Mouse (Mus musculus): ENCODE measurements around the gene Rpl18.

The Rpl18 gene

DNA sequence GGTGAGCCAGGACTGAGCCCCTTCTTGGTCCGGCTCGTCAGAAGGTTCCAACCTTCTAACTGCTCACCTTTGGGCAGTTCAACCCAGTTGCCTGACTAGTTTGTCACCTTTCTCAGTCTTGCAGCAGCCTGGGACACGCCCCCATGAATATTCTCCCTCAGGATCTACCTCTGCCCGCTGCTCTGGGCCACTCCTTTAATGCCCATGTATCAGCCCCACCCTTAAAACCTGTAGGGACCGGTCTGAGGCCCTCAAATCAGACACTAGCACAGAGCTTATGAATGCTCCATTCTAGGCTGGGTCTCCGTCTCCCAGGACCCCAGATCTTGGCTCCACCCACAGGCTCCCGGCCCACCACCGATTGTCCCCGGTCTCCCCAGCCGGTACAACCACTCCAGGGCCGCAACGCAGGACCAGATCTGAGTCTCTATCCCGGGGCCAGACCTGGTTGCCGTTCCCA lies 597 bp upstream of the Rpl18 start:
- no peak for DNase-seq

GRCm38 (mm10) chr7:45715741-45716459 lies 643 bp downstream of the Rpl18 start:
- DNase-seq: no peak

DNA sequence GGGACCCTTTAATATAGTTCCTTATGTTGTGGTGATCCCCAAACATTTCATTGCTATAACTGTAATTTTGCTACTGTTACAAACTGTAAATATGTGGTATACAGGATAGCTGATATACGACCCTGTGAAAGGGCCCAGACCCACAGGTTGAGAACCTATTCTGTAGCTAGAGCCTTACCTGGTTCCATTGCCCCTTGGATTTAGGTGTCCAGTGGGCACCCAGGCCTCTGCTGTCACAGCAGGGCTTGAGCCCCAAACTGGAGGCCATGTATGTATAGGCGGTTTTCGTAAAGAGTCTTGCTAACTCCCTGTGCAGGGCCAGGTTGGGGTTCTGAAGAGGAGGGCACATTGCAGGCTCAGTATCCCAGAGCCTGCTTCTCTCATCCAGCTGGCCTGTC lies 1.2 kb downstream of the Rpl18 start:
- DNase-seq: no peak

DNA sequence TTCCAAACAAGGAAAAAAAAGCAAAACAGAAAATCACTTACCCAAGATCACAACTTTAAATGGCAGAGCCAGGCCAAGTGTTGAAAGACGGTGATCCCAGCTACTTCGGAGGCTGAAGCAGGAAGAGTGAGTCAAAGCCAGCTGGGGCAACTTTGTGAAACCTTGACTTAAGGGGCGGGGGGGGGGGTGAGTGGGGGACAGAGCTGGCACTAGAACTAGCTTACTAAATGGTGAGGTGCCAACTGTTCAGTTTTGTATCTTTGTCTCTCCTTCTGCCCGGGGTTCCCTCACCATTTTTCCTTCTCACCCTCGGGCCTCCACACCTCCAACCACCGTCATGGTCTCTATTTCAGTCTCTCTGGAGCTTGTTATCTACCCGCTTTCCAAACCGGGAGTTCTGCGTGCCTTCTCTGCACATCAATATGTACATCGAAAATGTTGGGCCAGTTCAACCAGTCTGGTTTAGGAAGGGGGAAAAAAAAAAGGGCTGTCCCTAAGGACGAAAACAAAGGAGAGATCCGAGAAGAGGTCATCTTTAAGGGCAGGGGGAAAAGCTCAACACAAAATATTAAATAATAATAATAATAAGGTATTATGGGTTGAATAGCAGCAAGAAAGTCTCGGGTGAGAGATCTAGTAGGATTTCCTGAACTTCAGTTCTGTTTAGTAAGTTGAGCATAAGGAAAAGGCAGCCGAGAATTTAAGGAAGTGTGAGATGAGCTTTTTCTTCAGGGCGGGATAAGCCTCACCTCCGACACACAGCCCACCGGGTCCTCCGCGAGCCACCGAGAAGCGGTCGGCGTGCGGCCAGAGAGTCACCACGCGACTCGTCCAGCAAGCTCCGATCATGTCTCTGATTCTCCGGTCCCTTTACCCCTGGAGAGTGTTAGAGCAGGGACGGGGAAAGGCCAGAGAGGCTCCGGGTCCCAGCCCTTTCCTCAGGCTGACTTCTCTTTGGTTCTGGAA lies 2.0 kb downstream of the Rpl18 start:
- DNase-seq: no peak

GRCm38 (mm10) chr7:45717918-45718297 lies 2.7 kb downstream of the Rpl18 start, which contains the start of gene Sphk2:
Gene Sphk2, minus strand, starts transcription at chr7:45718002.
- DNase-seq: peak; percentile 99

DNA sequence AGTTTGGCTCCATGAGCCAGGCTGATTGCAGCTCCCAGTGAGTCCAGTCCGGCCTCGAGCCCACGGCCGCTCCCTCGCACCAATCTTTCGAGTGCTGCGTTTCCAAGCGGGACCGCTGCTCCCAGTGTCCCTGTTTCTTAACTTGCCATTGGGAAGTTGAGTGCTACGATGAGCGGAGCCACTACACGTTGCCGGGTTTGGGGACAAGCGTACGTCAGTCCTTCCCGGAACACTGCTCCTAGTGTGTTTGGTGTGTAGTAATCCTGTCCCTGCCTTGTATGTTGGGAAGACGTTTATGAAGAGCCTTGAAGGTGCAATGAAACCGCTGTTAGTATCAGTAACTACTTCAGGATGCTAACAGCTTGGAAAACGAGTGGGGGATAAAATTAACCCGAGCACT lies 3.1 kb downstream of the Rpl18 start:
- DNase-seq: no peak

DNA sequence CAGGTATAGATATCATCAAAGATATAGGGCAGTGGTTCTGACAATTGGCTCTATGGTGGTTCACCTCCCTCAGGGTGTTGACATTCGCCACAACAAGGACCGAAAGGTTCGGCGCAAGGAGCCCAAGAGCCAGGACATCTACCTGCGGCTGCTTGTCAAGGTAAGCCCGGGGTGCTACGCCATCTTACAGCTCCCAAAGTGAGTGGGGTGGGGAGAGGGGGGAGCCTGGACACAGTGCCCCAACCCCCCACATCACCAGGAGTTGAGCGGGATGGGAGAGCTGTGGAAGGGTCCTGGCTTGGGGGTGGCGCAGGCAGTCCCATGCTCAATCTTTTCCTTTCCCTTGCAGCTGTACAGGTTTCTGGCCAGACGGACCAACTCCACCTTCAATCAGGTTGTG lies 3.9 kb downstream of the Rpl18 start:
- DNase-seq: no peak

GRCm38 (mm10) chr7:45719738-45720412 lies 4.6 kb downstream of the Rpl18 start:
- DNase-seq: no peak

DNA sequence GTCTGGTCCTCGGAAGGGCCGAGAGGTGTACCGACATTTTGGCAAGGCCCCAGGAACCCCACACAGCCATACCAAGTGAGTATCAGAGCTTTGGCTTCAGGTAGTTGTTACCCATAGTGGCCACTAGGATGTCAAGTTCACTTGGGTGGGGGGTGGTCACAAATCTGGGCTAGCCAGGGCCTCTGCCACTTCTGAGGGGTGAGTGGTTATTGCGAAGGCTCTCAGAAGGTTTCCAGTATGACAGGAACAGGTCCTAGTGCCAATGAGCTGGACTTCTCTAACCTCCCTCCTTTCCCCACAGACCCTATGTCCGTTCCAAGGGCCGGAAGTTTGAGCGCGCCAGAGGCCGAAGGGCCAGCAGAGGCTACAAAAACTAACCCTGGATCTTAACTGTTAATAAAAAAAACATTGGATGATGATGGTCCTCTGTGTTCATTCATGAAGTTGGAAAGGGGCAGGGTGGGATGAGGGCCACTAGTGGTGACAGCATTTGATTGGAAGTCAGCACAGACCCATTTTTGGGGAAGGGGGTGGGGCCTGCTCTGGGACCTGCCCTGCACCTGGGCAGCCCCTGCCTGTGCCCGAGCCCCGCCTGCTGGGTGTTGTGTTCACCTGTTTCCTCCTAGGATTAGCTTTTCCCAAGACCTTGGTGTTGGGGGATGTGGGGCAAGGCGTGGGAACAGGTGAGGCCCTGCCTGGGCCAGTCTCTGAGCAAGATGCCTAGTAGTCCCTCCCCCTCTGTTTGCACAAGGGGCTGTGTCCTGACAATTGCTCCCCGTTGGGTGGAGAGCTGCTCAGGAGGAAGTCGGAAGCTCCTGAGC lies 5.4 kb downstream of the Rpl18 start, which contains the start of gene Fam83e:
Gene Fam83e (plus strand): TSS at position 800 of the 821 bp plus-strand sequence.
- DNase-seq: no peak

DNA sequence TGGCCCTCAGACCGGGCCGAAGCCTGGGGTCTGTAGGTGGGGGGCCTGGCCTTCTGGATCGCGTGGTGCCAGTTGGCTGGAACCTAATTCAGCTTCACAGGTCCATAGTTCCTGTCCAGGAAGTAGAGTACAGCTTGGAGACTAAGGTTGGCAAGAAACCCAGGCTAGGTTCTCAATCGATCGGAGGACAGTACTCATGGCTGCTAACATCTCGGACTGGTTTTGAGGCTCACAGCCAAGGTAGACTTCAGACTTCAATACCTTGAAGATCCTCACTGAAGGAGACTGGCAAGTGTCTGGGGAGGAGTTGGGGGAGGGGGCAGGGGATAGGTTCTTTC lies 5.9 kb downstream of the Rpl18 start:
- DNase-seq: no peak

DNA sequence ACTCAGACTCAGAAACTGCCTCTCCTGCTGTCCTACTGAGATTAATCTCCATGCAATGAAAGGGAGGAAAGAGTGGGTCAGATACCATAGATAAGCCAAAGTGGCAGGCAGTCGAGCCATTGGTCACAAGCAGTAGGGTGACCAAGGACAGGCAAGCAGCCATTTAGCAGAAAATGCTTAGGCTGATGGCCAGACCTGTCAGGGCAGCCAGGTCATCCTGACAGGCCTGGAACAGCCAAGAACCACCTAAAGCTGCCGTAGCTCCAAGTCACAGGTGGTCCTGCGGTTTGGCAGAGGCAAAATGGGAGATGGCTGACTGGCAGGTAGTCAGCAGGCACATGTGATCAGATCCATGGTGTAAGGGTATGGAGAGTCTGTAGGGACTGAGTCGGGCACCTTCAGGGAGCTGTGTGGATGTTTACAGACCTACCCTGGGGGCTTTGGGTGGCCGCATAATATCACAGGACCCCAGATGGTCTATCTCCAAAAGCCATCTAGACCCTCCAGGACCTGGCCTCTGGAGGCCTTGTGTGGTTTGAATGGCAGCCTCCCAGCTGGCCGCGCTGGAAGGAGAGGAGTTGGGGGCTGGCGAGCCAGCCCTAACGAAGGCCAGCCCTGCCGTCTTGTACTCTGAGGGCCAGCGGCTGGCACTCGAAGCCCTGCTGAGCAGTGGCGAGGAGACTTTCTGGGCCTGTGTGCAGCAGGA lies 6.5 kb downstream of the Rpl18 start:
- no peak for DNase-seq

DNA sequence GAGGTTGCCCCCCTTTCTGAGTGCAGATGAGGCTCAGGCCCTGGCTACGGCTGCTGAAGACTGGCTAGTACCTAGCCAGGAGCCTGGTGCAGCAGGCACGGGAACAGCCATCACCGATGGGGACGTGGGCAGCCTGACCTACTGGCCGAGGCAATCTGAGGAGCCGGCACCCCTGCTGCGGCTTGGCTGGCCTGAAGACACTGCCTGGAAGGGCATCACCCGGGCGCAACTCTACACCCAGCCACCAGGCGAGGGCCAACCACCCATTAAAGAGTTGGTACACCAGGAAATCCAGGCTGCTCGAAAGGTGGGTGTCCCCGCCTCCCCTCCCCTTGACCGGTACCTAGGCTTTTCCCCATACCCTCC lies 7.1 kb downstream of the Rpl18 start:
- DNase-seq: no peak

GRCm38 (mm10) chr7:45723301-45723700 lies 8.0 kb downstream of the Rpl18 start:
- no peak for DNase-seq

GRCm38 (mm10) chr7:45723781-45724180 lies 8.5 kb downstream of the Rpl18 start:
- DNase-seq: no peak

GRCm38 (mm10) chr7:45725151-45725550 lies 9.9 kb downstream of the Rpl18 start:
- no peak for DNase-seq

GRCm38 (mm10) chr7:45725713-45726112 lies 10.5 kb downstream of the Rpl18 start, which contains the start of gene Spaca4:
Gene Spaca4, minus strand, starts transcription at chr7:45725813.
- no peak for DNase-seq

DNA sequence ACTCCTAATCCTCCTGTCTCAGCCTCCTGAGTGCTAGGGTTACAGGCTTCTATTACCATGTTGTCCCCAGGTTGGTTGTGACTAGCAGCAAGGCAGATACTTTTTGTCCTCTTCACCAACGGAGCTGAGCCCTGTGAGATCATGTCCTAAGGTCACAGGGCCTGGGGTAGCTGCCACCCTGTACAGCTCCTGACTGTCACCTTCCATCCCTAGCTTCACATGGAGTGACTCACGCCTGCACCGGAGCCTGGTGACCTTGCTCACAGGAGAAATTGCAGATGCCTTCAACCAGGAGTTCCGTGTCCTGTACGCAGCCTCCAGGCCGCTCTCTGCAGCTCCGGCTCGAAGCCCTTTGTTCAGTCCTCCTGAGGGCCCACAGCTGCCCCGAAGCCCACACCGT lies 11.2 kb downstream of the Rpl18 start:
- no peak for DNase-seq

DNA sequence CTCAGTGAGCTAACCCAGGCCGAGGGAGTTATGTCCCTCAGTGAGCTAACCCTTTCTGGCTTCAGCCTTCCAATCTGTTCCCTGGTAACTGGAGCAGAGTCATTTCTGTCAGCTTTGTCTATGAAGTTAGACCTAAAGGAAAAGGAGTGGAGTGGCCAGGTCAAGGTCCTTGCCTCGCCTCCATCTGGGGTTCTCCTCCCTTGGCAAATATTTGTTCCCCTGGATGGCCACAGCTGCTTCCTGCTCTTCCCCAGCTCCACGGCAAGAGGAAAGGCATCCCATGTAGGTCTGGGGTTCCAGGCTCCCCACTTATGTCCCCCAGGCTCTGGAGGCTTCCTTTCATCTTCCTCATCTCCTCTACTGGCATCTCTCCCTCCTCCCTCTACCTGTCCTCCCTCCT lies 12.4 kb downstream of the Rpl18 start:
- DNase-seq: no peak

- DNase-seq: no peak
These were observed 15.6 kb downstream of the Rpl18 start for GRCm38 (mm10) chr7:45730727-45731431.

- no peak for DNase-seq
These were observed 18.2 kb downstream of the Rpl18 start for GRCm38 (mm10) chr7:45733477-45733876.

DNA sequence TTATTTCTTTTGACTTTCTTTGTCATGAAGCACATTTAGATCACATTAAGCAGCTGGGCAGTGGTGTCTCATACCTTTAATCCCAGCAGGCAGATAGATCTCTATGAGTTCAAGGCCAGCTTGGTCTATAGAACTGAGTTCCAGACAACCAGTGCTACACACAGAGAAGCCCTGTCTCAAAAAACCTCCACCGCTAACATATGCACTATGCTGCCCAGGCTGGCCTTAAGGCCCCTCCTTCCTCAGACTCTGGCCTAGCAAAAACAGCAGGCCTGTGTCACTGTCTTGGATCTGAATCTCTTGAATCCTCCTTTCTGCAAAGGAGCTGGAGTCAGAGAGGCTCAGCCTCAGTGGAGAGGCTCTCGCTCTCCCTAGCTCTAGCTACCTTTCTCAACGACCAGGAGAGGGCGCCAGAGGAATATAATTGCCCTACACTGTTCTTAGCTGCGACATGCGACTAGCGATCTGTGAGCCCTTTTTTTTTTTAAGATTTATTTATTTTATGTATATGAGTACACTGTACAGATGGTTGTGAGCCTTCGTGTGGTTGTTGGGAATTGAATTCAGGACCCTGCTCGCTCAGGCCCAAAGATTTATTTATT lies 24.0 kb downstream of the Rpl18 start:
- DNase-seq: peak; percentile 87
